Mouse (Mus musculus) urinary bladder, postnatal 10 days (tissue): Measurements from ENCODE around the gene Npdc1.

ENCODE experiments used
- DNase-seq: peaks from one replicate; pipeline ENCODE4 v3.0.0; 2022; ENCODE audit warnings: low spot score

Npdc1 gene

DNA sequence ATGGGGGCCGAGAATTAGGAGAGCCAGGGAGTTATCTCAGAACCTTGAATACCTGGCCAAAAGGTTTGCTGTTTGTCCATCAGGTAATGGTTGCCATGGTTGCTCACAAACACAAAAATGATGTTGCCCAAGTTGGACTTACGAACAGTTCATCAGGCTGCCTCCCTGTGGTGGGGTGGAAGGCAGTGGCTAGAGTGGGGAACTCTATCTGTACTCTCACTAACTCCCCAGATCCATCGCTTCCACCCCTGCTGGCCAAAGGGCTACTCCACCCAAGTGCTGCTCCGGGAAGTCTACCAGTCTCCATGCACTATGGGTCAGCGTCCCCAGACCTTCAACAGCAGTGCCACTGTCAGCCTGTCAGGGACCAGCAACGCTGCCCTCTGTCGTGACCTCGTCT, at the start of gene Npdc1:
Gene Npdc1, plus strand, starts transcription at position 301 of the 400 bp plus-strand sequence.
- DNase-seq: no peak

DNA sequence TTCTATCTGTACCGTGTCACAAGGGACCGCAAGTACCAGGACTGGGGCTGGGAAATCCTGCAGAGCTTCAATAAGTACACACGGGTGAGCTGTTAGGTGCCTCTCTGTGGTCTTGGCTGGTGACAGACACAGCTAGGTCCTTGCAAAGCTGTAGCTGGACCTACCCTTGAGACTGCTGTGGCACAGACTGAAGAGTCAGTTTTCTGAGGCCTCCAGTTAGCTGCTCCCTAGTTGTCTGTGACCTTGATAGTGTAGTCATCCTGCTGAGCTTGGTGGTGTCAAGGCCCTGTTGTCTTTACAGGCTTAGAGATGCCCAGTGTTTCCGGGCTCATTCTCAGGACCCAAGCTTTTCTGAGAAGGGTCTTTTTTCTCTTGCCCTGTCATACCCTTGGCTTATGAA, 49.7 kb upstream of the Npdc1 start:
- DNase-seq: no peak

DNA sequence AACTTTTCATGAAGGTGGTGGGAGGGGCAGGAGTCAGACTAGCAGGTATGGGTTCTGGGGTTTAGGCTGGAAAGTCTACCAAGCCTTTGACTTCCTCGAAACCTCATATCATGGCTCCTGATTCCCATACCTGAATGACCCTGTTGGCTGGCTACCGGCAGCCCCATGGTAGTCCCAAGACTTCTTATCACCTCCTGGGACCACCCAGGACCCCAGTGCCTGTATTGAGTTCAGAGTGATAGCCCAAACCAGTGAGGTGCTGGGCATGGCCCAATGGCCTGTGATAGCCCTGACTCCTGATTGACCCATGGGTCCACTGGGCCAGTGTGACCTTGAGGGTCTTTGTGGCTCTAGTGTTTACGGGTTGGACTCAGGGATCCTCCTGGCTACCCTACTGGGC, 48.5 kb upstream of the Npdc1 start:
- no peak for DNase-seq

DNA sequence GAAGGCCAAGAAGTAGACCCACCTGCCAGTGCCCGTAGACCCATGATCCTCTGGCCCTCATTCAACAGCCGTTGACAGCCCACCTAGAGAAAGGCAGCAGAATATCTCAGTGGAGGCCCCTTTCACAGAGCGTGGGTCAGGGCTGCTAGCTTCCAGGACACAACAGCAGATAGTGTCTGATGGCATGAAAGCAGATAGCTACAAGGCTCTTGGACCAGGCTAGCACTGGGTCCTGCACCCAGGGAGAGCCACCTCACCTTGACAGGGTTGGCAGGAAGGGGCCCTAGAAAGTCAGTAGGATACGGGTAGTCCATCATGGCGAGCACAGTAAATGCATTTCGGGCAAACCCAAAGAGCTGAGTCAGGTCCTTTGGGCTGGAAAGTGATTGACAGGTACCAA, 44.9 kb upstream of the Npdc1 start:
- DNase-seq: no peak

DNA sequence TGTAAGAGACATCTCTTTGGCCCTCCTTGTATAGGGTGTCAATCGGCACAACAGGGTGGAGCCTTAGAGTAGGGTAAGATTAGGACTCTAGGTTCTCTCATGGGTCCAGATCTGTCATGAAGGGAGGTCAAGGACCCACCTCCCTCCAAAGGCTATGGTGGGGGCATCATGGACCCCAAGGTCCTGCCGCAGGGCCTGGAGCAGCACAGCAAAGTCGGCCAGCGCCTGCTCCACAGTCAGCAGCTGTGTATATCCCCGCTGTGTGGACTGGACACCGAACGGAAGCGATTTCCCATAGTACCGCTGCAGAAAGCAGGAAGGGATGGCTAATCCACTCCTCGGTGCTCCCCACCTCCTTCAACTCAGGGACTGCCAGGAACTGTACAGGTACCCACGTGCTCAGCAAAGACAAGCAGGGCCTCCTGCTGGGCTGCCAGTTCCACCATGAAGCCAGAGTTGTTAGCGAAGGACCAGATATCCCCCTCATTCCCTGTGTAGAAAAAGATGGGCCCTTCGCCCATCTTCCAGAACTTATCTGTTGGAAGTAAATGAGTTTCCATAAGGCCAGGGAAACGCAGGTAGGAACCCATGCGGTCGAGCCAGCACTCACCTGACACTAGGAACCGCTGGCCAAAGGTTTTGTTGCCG, 43.6 kb upstream of the Npdc1 start:
- no peak for DNase-seq

DNA sequence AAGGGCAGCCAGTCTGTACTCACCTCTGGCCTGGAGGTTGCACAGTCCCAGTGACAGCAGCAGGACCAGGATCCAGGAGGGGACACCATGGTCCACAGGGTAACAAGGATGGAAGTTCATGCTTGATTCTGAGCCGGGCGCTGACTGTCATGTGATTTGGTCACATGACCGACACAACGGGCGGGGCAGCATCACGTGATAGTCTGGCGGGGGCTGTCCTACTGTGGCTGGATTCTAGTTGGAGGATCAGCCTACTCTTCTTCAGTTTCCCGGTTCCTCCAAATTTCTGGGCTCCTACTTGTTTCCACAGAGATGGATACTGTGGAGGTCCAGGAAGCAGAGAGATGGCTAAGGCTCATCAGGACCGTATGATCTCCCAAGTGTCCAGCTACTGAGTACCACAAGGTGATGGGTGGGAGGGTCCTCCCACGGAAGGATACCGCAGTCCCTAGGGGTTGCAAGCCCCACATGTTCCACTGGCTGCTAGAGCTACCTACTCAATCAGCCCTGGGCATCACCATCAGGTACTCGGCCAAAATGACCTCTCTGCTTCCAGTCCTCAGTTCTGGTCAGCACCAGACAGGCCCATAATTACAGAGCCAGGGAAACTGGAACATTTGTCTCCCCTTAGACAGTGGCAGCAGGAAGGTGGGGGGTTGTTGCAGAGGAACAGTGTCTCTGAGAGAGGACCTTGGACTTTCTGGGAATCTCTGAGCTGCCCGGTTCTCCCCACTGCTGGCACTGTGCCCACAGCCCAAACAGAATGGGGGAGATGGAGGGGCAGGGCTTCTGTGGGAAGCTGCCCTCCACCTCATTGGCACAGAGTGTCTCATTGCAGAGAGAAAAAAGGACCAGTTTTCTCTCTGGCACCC, 42.7 kb upstream of the Npdc1 start, which contains the start of gene Dpp7:
Gene Dpp7, minus strand, starts transcription at position 152 of the 872 bp plus-strand sequence.
- DNase-seq: no peak

DNA sequence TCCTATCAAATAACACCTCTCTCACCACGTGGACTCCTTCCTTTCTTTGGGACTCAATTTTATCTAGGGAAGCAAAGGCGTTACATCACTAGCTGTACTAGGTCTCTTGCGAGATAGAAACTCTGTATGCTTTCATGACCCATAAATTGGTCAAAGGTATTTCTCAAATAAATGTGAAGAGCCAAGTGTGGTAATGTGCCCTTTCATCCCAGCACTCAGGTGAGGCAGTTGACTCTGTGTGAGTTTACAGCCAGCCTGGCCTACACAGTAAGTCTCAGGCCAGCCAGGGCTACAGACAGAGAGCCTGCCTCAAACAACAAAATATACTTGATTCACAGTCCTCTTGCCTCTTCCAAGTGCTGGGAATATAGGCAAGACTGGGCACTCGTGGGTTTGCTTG, 39.3 kb upstream of the Npdc1 start:
- DNase-seq: no peak

DNA sequence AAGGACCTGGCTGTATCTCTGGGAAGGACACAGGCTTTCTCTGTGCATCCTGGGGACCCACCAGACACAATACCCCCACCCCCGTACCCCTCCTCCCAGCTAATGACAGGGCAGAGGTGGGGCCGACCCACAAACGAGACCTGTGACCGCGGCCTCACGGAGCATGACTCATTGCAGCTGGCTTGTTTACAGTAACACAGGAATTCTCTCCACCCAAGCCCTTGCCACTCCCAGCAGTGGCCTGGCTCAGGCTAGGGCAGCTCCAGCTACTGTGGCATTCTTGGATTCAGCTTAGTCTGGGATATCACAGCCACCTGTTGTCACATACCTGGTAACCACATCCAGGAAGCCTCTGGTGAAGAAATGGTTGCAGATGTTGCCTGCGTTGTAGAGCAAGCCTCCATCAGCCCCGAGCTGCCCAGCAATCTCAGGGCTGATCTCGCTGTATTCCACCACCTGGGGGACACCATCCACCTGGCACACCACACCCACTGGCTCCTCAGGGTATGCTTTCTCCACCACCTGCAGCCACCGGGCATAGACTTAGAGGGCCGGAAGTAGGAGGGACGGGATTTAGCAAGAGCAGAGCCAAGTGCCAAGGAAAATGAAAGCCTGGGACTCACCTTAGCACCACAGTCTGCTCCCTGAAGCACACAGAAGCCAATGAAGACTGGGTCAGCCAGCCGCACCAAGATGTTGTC, 35.5 kb upstream of the Npdc1 start:
- no peak for DNase-seq

DNA sequence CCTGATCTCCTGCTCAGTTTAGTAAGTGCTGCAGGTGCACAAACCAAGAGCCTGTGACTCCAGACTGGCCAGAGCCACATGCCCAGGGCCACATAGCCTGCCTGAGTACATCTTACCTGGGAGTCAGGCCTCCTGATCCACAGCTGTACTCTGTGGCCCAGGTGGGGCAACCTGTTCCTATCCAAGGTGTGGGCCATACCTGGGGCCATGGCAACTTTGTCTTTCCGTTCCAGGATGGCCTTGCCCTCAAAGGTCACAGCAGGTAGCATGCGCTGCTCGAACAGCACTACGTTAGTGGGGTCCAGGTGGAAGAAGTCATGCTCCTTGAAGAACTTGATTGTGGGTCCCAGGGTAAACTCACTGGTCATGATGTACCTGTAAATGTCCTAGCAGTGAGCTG, 34.8 kb upstream of the Npdc1 start:
- no peak for DNase-seq

DNA sequence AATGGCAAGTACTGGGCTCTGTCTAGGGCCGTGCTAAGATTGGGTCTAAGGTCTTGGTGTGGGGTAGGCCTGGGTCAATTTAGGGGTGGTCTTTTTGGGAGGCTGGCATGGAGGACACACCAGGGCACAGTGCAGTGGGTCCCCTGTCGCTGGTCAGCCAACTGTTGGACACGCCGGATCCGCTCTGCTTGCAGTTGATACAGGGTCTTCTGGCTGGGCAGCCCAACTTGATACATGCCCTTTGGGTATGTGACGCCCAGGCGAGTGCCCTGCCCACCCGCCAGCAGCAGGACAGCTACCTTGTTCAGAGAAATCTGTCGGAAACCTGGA, 34.4 kb upstream of the Npdc1 start:
- no peak for DNase-seq

DNA sequence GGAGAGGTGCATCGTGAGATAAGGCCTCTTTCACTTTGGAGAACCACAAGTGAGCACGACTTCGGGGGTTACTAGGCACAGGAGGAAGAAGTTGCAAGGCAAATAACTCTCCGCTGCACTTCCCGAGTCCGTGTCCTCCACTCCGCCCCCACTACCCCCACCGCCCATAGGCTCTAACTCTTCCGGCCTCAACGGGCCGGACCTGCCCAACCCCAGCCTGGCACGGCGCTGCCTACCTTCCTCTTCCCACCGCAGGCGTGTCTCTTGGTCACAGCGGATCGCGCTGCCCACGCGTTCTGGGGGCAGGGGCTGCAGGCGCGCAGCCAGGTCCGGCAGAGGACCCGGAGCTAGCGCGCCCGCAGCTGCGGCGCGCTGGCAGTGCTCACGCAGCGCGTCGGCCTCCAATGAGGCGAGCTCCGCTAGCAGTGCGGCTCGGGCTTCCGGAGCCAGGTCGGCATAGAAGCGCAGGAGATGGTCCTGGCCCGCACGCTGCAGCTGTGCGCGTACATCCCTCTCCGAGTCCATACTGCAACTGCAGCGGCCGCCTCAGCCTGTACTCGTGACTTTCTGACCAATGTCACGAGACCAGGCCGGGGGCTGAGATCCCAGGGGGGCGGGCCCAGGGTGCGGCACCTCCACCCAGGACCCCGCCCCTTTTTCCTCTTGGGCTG, 33.9 kb upstream of the Npdc1 start, which contains the start of gene Uap1l1:
Gene Uap1l1, minus strand, starts transcription at position 592 of the 671 bp plus-strand sequence.
- DNase-seq: peak; percentile 48

DNA sequence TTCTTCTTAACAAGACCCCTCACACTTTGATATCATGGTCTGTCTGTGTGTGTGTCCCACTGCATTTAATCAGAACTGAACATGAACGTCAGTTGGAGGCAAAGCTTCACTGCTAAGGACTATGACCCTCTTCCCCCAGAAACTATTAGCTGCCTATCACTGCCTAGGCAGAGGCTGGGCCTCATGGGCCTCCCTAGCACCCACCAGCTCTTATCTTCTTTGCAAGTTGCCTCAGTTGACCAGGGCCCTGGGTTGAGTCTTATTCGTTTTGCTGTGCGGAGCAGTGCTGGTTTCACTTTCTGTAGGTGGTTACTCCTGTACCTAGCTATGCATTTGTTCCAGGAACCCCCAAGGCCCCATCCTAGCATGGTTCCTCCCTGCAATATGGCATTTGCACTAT, 29.2 kb upstream of the Npdc1 start:
- DNase-seq: no peak

DNA sequence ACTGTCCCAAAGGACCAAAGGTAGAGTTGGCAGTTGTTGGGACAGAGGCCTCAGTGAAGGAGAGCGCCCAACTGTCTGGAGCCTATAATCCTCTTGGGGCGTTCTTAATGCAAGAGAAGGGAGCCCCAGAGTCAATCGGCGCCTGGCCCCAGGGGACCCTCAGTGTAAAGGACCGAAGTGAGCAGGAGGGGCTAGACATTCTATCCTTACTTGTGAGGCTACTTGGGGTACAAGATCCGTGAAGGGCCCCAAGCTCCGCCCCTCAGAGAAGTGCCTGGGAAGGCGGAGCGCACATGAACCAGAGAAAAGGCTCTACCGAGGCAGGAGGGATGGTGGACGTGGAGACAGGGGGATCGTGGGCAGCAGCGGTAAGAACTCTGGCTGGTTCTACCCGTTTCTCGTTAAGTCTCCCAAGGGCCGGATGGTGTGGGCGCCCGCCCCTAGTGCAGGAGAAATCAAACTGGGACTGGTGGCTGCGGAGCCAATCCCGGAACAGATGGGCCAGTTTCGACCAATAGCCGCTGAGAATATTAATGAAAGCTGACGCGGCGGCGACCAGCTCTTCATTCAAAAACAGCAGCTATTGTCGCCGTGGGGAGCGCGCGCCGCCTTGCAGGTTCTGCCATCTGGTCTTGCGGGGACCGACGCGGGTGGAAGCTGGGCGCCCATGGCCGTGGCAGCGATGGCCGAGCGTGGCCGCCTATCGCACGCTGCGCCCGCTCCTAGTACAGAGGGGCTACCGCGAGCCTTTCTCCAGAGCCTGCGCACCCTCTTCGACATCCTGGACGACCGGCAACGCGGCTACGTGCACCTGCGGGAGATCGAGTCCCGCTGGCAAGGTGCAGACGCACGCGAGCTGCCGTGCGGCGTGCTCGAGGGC, 27.1 kb upstream of the Npdc1 start, which contains the start of gene Sapcd2:
Gene Sapcd2, plus strand, starts transcription at position 558 of the 880 bp plus-strand sequence.
- no peak for DNase-seq

DNA sequence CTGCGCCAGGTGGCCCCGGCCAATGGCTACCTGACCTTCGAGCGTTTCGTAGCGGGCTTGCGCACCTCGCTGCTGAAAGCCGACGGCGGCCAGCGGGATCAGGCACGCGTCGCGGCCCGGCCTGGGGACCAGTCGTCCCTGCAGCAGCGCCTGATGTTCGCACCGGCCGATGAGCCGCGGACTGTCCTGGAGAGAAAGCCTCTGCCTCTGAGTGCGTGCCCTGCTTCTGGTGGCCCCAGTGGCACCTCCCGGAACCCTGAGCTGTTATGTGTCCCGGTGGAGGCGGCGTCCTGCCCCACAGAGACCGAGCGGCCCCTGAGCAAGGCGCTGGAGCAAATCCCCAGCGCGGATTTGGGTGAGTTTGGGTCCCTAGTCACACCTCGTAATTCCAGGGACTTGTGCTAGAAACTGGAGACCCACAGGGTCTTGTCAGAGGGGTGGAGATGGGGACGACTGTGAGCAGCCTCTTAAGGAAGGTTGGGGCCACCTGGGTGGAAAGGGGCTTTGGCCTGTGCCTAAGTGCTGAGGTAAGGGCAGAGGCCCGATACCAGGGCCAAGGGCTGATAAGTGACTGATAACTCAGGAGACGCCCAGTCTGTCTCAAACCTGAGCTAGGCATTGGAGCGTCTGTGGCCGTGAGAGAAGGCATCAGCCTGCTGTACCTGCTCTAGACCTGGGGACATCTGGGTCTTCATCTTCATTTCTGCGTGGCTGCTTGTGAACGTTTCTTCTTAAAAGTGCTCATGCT, 26.3 kb upstream of the Npdc1 start:
- DNase-seq: no peak

DNA sequence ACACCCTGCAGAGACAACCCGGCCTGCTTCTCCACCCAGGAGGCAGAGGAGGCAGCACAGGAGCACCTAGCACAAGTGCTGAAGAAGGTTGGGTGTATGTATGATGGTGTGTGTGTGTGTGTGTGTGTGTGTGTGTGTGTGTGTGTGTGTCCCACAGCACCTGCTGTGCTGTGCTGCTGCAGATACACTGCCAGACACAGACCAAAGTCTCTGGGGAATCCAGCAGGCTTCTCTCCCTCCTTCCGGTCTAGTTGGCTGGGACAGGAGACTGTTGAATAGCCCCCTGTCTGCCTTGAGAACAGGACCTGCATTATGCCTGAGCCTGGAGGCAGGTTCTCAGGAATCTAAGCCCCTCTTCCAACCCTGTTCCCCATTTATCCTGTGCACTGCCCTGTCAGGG, 25.7 kb upstream of the Npdc1 start:
- no peak for DNase-seq

DNA sequence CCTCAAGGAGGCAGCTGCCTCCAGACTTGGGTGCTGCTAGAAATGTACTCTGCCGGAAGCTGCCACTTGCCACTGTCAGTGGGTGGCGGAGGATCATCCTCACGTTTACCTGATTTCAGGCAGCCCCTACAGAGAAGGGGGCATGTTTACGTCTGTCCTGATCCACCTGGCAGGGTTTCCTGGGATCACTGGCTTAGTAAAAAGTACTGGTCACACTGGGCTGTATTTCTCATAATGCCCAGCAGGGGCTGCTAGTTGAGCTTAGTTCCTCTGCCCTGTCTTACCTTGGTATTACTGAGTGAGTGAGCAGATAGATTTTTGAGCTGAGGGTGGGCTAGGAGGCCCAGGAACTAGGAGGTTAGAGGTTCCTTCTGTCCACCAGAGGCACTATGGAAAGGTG, 22.6 kb upstream of the Npdc1 start:
- no peak for DNase-seq

DNA sequence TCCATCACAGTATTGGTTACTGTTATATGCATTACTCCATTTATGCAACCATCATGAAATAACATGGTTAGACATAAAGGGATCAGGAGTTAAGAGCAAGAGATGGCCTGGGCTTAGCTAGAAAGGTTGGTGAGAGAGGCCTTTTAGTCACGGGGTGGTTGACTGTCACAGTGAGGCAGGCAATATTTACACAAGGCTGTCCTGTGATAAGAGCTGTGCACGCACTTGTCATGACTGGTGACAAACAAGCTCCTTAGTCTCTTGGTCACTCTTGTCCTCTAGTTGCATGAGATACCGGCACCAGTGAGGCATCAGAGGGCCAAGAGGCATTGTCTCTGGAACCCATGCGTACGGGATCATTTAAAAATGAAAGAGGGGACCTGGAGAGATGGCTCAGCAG, 14.7 kb upstream of the Npdc1 start:
- DNase-seq: no peak

DNA sequence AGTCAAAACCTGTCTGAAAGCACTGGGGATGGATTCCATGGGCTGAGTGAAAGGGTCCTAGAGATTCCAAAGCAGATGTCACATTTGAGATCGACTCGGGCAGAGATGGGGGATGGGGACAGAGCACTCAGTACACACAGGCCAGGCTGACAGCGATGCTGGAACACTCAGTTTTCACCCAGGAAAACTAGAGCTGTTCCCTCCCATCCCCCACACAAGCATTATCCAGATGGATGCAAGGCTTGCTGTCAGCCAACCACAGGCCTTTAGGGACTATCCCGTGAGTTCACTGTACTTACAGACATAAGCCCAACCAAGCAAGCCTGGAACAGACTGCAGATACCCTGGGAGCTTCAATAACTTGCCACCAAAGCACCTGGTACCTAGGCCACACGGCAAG, 7.9 kb upstream of the Npdc1 start:
- no peak for DNase-seq

DNA sequence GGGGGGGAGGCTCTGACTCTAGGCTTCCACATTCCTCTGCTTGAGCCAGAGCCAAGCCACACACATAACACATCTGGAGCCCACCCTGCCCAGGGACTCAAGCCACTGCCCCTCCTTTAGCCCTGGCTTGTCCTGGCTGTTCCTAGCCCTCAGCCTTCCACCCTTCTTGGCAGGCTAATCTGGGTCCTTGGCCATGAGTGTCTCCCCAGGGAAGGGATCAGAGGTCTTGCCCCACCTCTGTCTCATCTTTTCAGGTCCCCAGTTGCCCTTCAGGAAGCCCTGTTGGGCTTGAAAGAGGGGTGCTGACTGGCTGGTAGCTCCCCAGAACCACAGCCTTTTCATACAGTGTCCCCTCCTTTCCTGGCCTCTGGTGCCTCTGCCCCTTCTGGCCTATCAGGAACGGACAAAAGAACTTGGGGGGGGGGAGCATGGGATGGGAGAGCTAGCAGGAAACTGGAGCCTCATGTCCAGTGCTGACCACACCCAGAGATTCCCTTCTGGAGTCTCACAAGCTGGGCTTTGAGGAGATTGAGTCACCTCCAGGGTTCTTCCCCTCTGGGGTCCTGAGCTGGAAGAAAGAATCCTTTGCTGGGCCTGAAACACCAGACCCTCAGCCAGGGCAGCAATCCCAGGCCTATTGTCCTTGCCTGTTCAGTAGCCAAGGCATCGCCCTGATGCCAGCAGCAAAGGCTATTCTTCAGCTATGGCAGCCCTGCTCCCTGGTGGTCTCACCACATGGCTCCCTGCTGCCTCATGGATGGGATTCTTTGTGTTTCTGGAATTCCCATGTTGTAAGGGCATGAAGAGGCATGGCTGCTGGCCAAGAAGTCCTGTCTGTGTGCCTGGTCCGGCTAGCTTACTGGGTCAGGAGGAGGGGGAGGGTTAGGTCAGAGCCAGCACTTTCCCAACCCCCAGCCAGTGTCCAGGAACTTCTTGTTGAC, 4.6 kb upstream of the Npdc1 start:
- no peak for DNase-seq
